Mouse (Mus musculus) midbrain, embryonic 13.5 days (tissue): ENCODE data around the gene Gtf2e1. TPM values are rescaled to one million over a fixed set of nuclear protein-coding genes. Genes with fewer than 3 reads are reported as not detected.

Experiments used
- ATAC-seq: fragments of 200-750 bp; cut with Nextera tagmentation; 2 replicates; pipeline ENCODE4 v1.8.0; 2017; ENCODE audit warnings: mild to moderate bottlenecking, moderate TSS enrichment, moderate library complexity
- H3K27ac ChIP-seq: fragments of 300-500 bp; sonication (generic); 2 replicates; pipeline ENCODE4 v1.5.1; 2015; ENCODE audit warnings: inconsistent platforms, mild to moderate bottlenecking, moderate library complexity
- H3K27me3 ChIP-seq: fragments of 300-500 bp; sonication (generic); 2 replicates; pipeline ENCODE4 v1.6.1; 2015; ENCODE audit warnings: mild to moderate bottlenecking, inconsistent platforms
- H3K36me3 ChIP-seq: fragments of 300-500 bp; sonication (generic); 2 replicates; pipeline ENCODE4 v1.6.1; 2015; ENCODE audit warnings: mild to moderate bottlenecking, inconsistent platforms
- H3K4me1 ChIP-seq: fragments of 300-500 bp; sonication (generic); replicated peaks from 2 replicates; pipeline ENCODE4 v1.6.1; 2015; ENCODE audit warnings: inconsistent platforms
- H3K4me2 ChIP-seq: fragments of 300-500 bp; sonication (generic); replicated peaks from 2 replicates; pipeline ENCODE4 v1.6.1; 2015; ENCODE audit warnings: moderate library complexity, mild to moderate bottlenecking, inconsistent platforms
- H3K4me3 ChIP-seq: fragments of 300-500 bp; sonication (generic); replicated peaks from 2 replicates; pipeline ENCODE4 v1.5.1; 2015; ENCODE audit warnings: mild to moderate bottlenecking, inconsistent platforms
- H3K9ac ChIP-seq: fragments of 300-500 bp; sonication (generic); replicated peaks from 2 replicates; pipeline ENCODE4 v1.6.1; 2015; ENCODE audit warnings: mild to moderate bottlenecking, inconsistent platforms
- H3K9me3 ChIP-seq: fragments of 300-500 bp; sonication (generic); 2 replicates; pipeline ENCODE4 v1.6.1; 2016; ENCODE audit warnings: mild to moderate bottlenecking, inconsistent platforms
- WGBS: fragments of 180-500 bp; shearing (Covaris S2); methylation state at CpG from one replicate; pipeline ENCODE4 v1.1.7; 2015; 5-methylcytosine and 5-hydroxymethylcytosine counted together
- polyA plus RNA-seq: library from polyadenylated mRNA; unstranded; fragments of >200 nt; fragmentation: Nextera tagmentation; extraction: Ambion mirVana; gene quantifications from 2 replicates; pipeline ENCODE4 v1.2.1, GENCODE M21; 2015

The Gtf2e1 gene
- polyA plus RNA-seq, 1 experiment from 2014 or later = 40.2 TPM

- Histone ChIP-seq H3K4me1 (no peaks in the 10 kb centered on the region), H3K36me3 (peaks cover 45% of the 10 kb centered on the region), H3K4me3 (no peak overlapping the region), H3K27me3 (no peaks in the 10 kb centered on the region), H3K9ac (no peak overlapping the region), H3K9me3 (no peaks in the 10 kb centered on the region), H3K27ac (no peak overlapping the region), H3K4me2 (no peak overlapping the region)
- no peak for ATAC-seq
- 84% methylated on average over 6 of the region's 6 CpGs for WGBS
Measured at GRCm38 (mm10) chr16:37516376-37516993, 23.1 kb downstream of the Gtf2e1 start.

GRCm38 (mm10) chr16:37514644-37515043 lies 24.9 kb downstream of the Gtf2e1 start:
- no peaks in the 10 kb centered on the region for H3K9me3 ChIP-seq
- H3K4me1 ChIP-seq = no peaks in the 10 kb centered on the region
- H3K4me3 ChIP-seq = no peak overlapping the region
- ATAC-seq = no peak
- H3K9ac ChIP-seq = no peak overlapping the region
- H3K36me3 ChIP-seq = peaks cover 42% of the 10 kb centered on the region
- H3K27me3 ChIP-seq = no peaks in the 10 kb centered on the region
- H3K4me2 ChIP-seq = no peak overlapping the region
- whole genome bisulfite sequencing = 80% methylated on average over 8 of the region's 8 CpGs
- no peak overlapping the region for H3K27ac ChIP-seq

- no peak overlapping the region for H3K4me2 ChIP-seq
- whole genome bisulfite sequencing = 96% methylated on average over 15 of the region's 15 CpGs
- no peak for ATAC-seq
- peaks cover 8% of the 10 kb centered on the region; the same call in 1 of the 2 replicates for H3K4me1 ChIP-seq
- H3K27ac ChIP-seq = no peak overlapping the region
- peaks cover 28% of the 10 kb centered on the region for H3K36me3 ChIP-seq
- no peak overlapping the region for H3K4me3 ChIP-seq
- no peak overlapping the region for H3K9ac ChIP-seq
- no peaks in the 10 kb centered on the region for H3K27me3 ChIP-seq
- no peaks in the 10 kb centered on the region for H3K9me3 ChIP-seq
Measured at GRCm38 (mm10) chr16:37511489-37511888, 28.1 kb downstream of the Gtf2e1 start.

DNA sequence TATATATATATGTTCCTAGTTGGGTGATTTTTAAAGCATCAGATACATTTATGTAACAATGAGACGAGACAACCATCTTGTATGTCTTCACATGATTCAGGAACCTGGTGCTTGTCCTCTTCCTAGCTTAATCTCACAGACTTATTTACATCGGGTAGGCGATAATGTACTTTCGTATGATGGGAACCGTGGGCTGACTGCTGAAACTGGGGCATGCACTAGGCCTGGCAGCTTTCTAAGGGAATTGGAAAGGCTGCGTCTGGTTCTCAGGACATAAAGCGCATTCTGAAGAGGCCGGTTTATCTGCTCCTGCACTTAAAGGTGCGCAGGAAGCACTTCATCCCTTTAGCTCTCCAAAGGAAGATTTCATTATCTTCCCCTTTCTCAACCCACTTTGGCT lies 32.8 kb downstream of the Gtf2e1 start:
- Histone ChIP-seq H3K4me1 (peaks cover 8% of the 10 kb centered on the region; the same call in 1 of the 2 replicates), H3K9me3 (no peaks in the 10 kb centered on the region), H3K36me3 (peaks cover 15% of the 10 kb centered on the region), H3K4me3 (no peak overlapping the region), H3K27me3 (no peaks in the 10 kb centered on the region), H3K27ac (no peak overlapping the region), H3K9ac (no peak overlapping the region), H3K4me2 (no peak overlapping the region)
- ATAC-seq = no peak
- 73% methylated on average over 9 of the region's 9 CpGs for WGBS

DNA sequence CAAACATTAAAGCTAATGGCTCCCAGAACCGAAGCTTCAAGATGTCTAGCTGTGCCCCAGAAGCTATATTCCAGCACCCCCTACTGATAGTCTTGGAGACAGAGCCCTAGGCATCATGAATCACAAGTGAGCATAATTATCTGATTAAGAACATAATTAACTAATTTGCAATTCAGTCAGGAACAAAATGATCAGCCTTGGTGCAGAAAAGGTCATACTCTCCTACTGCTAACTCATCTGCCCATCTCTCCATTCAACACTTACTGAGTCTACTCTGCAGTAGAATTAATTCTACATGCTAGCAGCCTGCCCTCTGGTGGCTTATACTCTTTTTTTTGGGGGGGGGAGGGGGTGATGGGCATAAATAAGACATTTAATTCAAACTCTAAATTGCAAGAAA lies 35.1 kb downstream of the Gtf2e1 start:
- no peak for ATAC-seq
- Histone ChIP-seq H3K4me1 (peaks cover 8% of the 10 kb centered on the region; the same call in 1 of the 2 replicates), H3K27ac (no peak overlapping the region), H3K4me2 (no peak overlapping the region), H3K36me3 (no peaks in the 10 kb centered on the region), H3K27me3 (no peaks in the 10 kb centered on the region), H3K9ac (no peak overlapping the region), H3K9me3 (no peaks in the 10 kb centered on the region), H3K4me3 (no peak overlapping the region)
- 77% methylated on average over 1 of the region's 1 CpGs for WGBS

- Histone ChIP-seq H3K27me3 (no peaks in the 10 kb centered on the region), H3K9me3 (no peaks in the 10 kb centered on the region), H3K36me3 (no peaks in the 10 kb centered on the region), H3K4me2 (no peak overlapping the region), H3K27ac (no peak overlapping the region), H3K4me1 (0 out of 2 replicates have a peak, but pooled peaks cover 3% of the 10 kb centered on the region), H3K4me3 (no peak overlapping the region), H3K9ac (no peak overlapping the region)
- WGBS = 84% methylated on average over 9 of the region's 9 CpGs
- ATAC-seq = no peak
Measured at GRCm38 (mm10) chr16:37498581-37498980, 41.0 kb downstream of the Gtf2e1 start.

- Histone ChIP-seq H3K27ac (no peak overlapping the region), H3K36me3 (no peaks in the 10 kb centered on the region), H3K9ac (no peak overlapping the region), H3K4me1 (0 out of 2 replicates have a peak, but pooled peaks cover 3% of the 10 kb centered on the region), H3K27me3 (no peaks in the 10 kb centered on the region), H3K4me2 (no peak overlapping the region), H3K9me3 (no peaks in the 10 kb centered on the region), H3K4me3 (no peak overlapping the region)
- WGBS = 82% methylated on average over 6 of the region's 6 CpGs
- ATAC-seq = no peak
Measured at GRCm38 (mm10) chr16:37495017-37495416, 44.6 kb downstream of the Gtf2e1 start.

DNA sequence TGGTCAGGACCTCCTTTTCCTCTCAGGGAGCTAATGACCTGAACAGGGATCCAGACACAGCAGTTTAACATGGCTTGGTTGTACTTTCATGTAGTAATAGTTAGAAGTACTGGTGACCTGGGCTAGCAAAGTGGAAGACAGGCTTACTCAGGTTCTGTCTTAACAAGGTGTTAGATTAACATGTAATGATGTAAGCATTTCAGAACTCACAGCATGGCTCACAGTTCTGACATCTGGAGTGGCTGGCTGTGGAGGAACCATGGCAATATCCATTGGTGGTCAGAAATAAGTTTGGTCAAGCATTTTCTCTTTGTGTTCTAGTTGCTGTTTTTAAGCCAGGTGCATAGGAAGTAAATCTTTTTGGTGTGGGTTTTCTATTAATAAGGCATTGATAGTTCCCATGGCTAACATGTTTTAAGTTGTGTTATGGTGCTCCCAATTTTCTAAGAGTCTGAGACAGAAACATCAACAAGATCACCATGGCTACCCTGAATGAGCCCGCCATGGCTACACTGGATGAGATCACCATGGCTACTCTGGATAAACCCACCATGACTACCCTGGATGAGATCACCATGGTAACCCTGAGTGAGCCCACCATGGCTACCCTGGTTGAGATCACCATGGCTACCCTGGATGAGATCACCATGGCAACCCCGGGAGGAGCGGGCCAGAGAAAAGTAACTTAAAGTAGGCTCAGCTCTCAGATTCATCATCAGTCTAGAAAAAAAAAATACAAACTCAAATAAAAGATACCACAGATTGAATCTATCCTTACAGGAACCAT lies 52.6 kb downstream of the Gtf2e1 start:
- H3K36me3 ChIP-seq = no peaks in the 10 kb centered on the region
- no peak overlapping the region for H3K9ac ChIP-seq
- H3K4me3 ChIP-seq = no peak overlapping the region
- H3K27me3 ChIP-seq = no peaks in the 10 kb centered on the region
- ATAC-seq = peak; percentile 98
- 12% methylated on average over 3 of the region's 3 CpGs for WGBS
- no peak overlapping the region for H3K4me2 ChIP-seq
- peaks cover 12% of the 10 kb centered on the region for H3K4me1 ChIP-seq
- no peak overlapping the region for H3K27ac ChIP-seq
- H3K9me3 ChIP-seq = no peaks in the 10 kb centered on the region

DNA sequence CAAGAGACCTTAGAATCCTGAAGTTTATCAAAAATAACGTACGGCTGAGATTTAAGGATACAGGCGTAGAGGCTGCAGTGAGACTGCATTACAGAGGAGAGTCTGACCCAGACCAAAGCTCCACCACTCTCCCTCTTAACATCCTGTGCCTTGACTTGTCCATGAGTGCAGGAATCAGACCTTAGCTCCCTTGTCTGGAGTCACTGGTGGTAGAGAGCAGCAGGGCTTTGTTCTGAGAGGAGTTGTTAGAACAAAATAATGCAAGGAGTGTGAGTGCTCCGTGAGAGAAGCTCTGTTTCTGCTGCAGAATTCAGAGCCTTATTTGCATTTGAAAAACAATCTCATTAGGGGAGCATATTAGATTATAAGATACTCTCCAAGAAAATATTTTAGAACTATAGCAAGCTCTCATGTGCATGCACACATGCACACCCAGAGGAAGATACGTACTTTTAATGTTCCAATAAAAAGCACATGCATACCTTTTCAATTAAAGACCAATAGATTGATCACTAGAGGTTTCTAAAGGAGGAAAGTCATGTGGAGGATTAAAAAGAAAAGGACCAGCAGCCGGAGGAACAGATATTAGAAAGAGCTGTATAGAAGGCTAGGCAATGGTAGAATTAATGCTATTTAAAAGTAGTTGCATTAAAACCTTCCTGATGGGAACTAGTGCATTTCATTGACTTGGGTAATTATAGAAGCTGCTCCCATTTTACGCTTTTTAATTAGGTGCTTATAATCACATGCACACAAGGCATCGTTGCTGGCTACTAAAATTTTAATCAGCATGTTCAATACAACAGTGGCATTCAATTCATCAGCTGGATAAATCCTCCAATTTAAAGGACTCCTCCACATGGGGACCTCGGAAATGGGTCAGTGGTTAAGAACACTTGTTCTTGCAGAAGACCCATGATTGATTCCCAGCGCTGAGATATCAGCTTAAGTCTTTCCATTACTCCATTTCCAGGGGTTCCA lies 61.0 kb downstream of the Gtf2e1 start:
- Histone ChIP-seq H3K27me3 (no peaks in the 10 kb centered on the region), H3K27ac (peak overlapping the region; percentile 64; the same call in 1 of the 2 replicates), H3K36me3 (no peaks in the 10 kb centered on the region), H3K9ac (0 out of 2 replicates have a peak overlapping the region, but pooled peaks have one; percentile 14), H3K4me3 (no peak overlapping the region), H3K4me2 (no peak overlapping the region), H3K4me1 (peaks cover 6% of the 10 kb centered on the region), H3K9me3 (no peaks in the 10 kb centered on the region)
- 53% methylated on average over 10 of the region's 10 CpGs for WGBS
- ATAC-seq = no peak

- no peak overlapping the region for H3K27ac ChIP-seq
- no peaks in the 10 kb centered on the region for H3K27me3 ChIP-seq
- H3K4me1 ChIP-seq = no peaks in the 10 kb centered on the region
- no peak overlapping the region for H3K4me3 ChIP-seq
- H3K9ac ChIP-seq = no peak overlapping the region
- ATAC-seq = no peak
- 62% methylated on average over 5 of the region's 5 CpGs for WGBS
- H3K4me2 ChIP-seq = no peak overlapping the region
- no peaks in the 10 kb centered on the region for H3K9me3 ChIP-seq
- H3K36me3 ChIP-seq = no peaks in the 10 kb centered on the region
Measured at GRCm38 (mm10) chr16:37472620-37473312, 66.8 kb downstream of the Gtf2e1 start.

DNA sequence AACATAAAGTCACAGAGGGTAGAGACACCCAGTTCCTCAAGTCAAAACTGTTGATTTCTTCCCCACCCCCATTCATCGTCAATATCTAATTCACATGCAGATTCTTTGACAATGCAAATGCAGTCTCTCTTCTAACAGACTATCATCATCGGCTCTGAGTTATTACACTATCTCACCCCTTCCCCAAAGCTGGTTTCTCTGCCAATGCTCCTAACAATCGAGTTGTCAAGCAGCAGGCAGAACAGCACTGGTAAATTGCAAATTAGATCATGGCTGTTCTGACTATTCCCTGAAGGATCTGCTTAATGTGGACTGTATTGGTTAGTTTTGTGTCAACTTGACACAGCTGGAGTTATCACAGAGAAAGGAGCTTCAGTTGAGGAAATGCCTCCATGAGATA lies 70.0 kb downstream of the Gtf2e1 start:
- no peaks in the 10 kb centered on the region for H3K9me3 ChIP-seq
- H3K4me1 ChIP-seq = no peaks in the 10 kb centered on the region
- no peak for ATAC-seq
- H3K27ac ChIP-seq = no peak overlapping the region
- WGBS = 74% methylated on average over 3 of the region's 3 CpGs
- no peaks in the 10 kb centered on the region for H3K27me3 ChIP-seq
- no peaks in the 10 kb centered on the region for H3K36me3 ChIP-seq
- H3K4me3 ChIP-seq = no peak overlapping the region
- no peak overlapping the region for H3K4me2 ChIP-seq
- H3K9ac ChIP-seq = no peak overlapping the region
